Mouse (Mus musculus) stomach, postnatal 0 days (tissue): ENCODE data around the gene Elovl6. TPM values are rescaled to one million over a fixed set of nuclear protein-coding genes. Genes with fewer than 3 reads are reported as not detected.

Experiments used
- ATAC-seq: fragments of 200-750 bp; cut with Nextera tagmentation; 2 replicates; pipeline ENCODE4 v1.8.0; 2017; ENCODE audit not compliant: low FRiP score, low TSS enrichment
- DNase-seq: peaks from one replicate; pipeline ENCODE4 v3.0.0-alpha.2; 2016; ENCODE audit warnings: low spot score
- H3K27ac ChIP-seq: fragments of 300-500 bp; sonication (generic); replicated peaks from 2 replicates; pipeline ENCODE4 v1.5.1; 2014; ENCODE audit warnings: mild to moderate bottlenecking, control low read depth
- H3K27me3 ChIP-seq: fragments of 300-500 bp; sonication (generic); 2 replicates; pipeline ENCODE4 v1.6.1; 2014; ENCODE audit warnings: low read length; ENCODE audit not compliant: control insufficient read depth, insufficient read depth
- H3K36me3 ChIP-seq: fragments of 300-500 bp; sonication (generic); 2 replicates; pipeline ENCODE4 v1.6.1; 2014; ENCODE audit warnings: low read length, mixed read lengths; ENCODE audit not compliant: control insufficient read depth, insufficient read depth
- H3K4me1 ChIP-seq: fragments of 300-500 bp; sonication (generic); replicated peaks from 2 replicates; pipeline ENCODE4 v1.6.1; 2014; ENCODE audit warnings: antibody characterized with exemption; ENCODE audit not compliant: control insufficient read depth, insufficient read depth
- H3K4me2 ChIP-seq: fragments of 300-500 bp; sonication (generic); replicated peaks from 2 replicates; pipeline ENCODE4 v1.6.1; 2014; ENCODE audit warnings: low read depth, mild to moderate bottlenecking, control low read depth, moderate library complexity
- H3K4me3 ChIP-seq: fragments of 300-500 bp; sonication (generic); 2 replicates; pipeline ENCODE4 v1.5.1; 2014; ENCODE audit warnings: low read depth, low read length, control low read depth
- H3K9ac ChIP-seq: fragments of 300-500 bp; sonication (generic); 2 replicates; pipeline ENCODE4 v1.6.1; 2014; ENCODE audit warnings: mild to moderate bottlenecking, low read length, control low read depth, mixed read lengths
- H3K9me3 ChIP-seq: fragments of 300-500 bp; sonication (generic); 2 replicates; pipeline ENCODE4 v1.6.1; 2016; ENCODE audit warnings: low read length; ENCODE audit not compliant: control insufficient read depth
- CTCF ChIP-seq: IDR thresholded peaks from 2 replicates; pipeline ENCODE4 v1.5.1; 2016; ENCODE audit warnings: antibody characterized with exemption, low read depth, mild to moderate bottlenecking, moderate library complexity
- EP300 ChIP-seq: optimal IDR thresholded peaks from 2 replicates; pipeline ENCODE3; 2016; ENCODE audit warnings: antibody characterized with exemption
- WGBS: fragments of 180-500 bp; shearing (Covaris S2); extraction: QIAGEN DNeasy Blood & Tissue Kit; methylation state at CpG from one replicate; pipeline ENCODE4 v1.1.7; 2014; 5-methylcytosine and 5-hydroxymethylcytosine counted together
- polyA plus RNA-seq: library from polyadenylated mRNA; unstranded; fragments of >200 nt; fragmentation: Nextera tagmentation; extraction: Ambion mirVana; gene quantifications from 2 replicates; pipeline ENCODE4 v1.2.1, GENCODE M21; 2015

Elovl6 gene
- polyA plus RNA-seq, 1 experiment from 2014 or later, result 34.2 TPM

GRCm38 (mm10) chr3:129551581-129552290 lies 19.6 kb downstream of the Elovl6 start:
- no peaks in the 10 kb centered on the region for H3K36me3 ChIP-seq
- H3K4me1 ChIP-seq, result peaks cover 3% of the 10 kb centered on the region; the same call in 1 of the 2 replicates
- H3K27me3 ChIP-seq, result no peaks in the 10 kb centered on the region
- ATAC-seq, result no peak
- H3K4me3 ChIP-seq, result no peak overlapping the region
- no peak for DNase-seq
- H3K4me2 ChIP-seq, result no peak overlapping the region
- H3K27ac ChIP-seq, result no peak overlapping the region
- H3K9me3 ChIP-seq, result no peaks in the 10 kb centered on the region
- H3K9ac ChIP-seq, result no peak overlapping the region
- TF ChIP-seq EP300 (no peak), CTCF (no peak)
- 37% methylated on average over 9 of the region's 9 CpGs for WGBS

DNA sequence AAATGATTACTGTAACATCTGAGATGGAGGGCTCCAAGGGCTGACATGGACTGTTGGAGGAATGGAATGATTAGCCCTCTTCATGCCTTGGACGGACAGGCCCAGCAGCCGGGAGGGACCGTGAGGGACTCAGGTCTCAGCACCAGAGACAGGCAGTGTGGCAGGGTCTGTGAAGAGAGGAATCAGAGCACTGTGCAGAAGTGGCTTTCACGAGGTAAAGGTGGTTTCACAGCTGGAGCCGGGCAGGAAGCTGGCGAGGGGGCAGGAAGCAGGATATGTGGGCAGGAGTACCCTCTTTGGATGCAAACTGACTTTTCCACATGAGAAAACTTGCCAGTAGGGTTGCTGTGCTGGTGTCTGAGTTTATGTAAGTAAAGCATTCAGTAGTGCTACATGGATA lies 20.2 kb downstream of the Elovl6 start:
- TF ChIP-seq CTCF (no peak), EP300 (no peak)
- peak overlapping the region; percentile 56; the same call in 1 of the 2 replicates for H3K27ac ChIP-seq
- H3K27me3 ChIP-seq, result no peaks in the 10 kb centered on the region
- no peak overlapping the region for H3K9ac ChIP-seq
- WGBS, result 63% methylated on average over 6 of the region's 6 CpGs
- H3K4me2 ChIP-seq, result no peak overlapping the region
- H3K4me1 ChIP-seq, result peaks cover 3% of the 10 kb centered on the region; the same call in 1 of the 2 replicates
- ATAC-seq (no peak), DNase-seq (no peak)
- no peaks in the 10 kb centered on the region for H3K9me3 ChIP-seq
- no peaks in the 10 kb centered on the region for H3K36me3 ChIP-seq
- H3K4me3 ChIP-seq, result no peak overlapping the region

- Histone ChIP-seq H3K4me3 (no peak overlapping the region), H3K27ac (peak overlapping the region; percentile 35; the same call in 1 of the 2 replicates), H3K4me2 (no peak overlapping the region), H3K9me3 (no peaks in the 10 kb centered on the region), H3K9ac (no peak overlapping the region), H3K27me3 (no peaks in the 10 kb centered on the region), H3K36me3 (no peaks in the 10 kb centered on the region), H3K4me1 (peaks cover 3% of the 10 kb centered on the region; the same call in 1 of the 2 replicates)
- DNase-seq, result no peak
- WGBS, result 70% methylated on average over 9 of the region's 9 CpGs
- ATAC-seq, result no peak
- TF ChIP-seq CTCF (no peak), EP300 (no peak)
Observed at GRCm38 (mm10) chr3:129553173-129553572, 21.0 kb downstream of the Elovl6 start.

DNA sequence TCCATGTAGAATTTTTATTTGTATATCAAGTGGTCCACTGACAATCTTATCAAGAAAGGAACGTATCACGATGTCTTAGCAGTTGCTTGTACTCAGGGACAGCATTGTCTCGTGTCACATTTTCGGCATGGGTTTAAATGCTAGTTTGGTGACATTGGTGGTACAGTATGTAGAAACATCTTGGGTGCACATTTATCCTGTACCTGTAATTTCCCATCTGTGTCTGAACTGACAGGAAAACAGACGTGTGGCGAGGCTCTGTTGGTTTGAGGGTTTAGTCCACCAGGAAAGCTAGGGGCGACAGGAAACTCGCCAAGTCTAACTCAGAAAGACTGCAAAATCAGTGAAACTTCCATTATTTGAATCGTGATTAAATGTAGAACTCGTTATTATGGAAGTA lies 21.5 kb downstream of the Elovl6 start:
- TF ChIP-seq CTCF, result no peak
- Histone ChIP-seq H3K36me3 (no peaks in the 10 kb centered on the region), H3K4me1 (peaks cover 3% of the 10 kb centered on the region; the same call in 1 of the 2 replicates), H3K9ac (no peak overlapping the region), H3K27ac (peak overlapping the region; percentile 76; the same call in 1 of the 2 replicates), H3K4me2 (no peak overlapping the region), H3K27me3 (no peaks in the 10 kb centered on the region), H3K9me3 (no peaks in the 10 kb centered on the region), H3K4me3 (no peak overlapping the region)
- ATAC-seq (no peak), DNase-seq (no peak)
- 84% methylated on average over 10 of the region's 10 CpGs for WGBS

- H3K27ac ChIP-seq, result peak overlapping the region; percentile 76; the same call in 1 of the 2 replicates
- ATAC-seq (peak; percentile 97), DNase-seq (peak; percentile 67)
- H3K36me3 ChIP-seq, result no peaks in the 10 kb centered on the region
- no peak for TF ChIP-seq CTCF
- TF ChIP-seq EP300, result no peak
- peaks cover 3% of the 10 kb centered on the region; the same call in 1 of the 2 replicates for H3K4me1 ChIP-seq
- H3K4me3 ChIP-seq, result no peak overlapping the region
- no peaks in the 10 kb centered on the region for H3K27me3 ChIP-seq
- no peaks in the 10 kb centered on the region for H3K9me3 ChIP-seq
- 57% methylated on average over 4 of the region's 4 CpGs for WGBS
- H3K9ac ChIP-seq, result no peak overlapping the region
- H3K4me2 ChIP-seq, result no peak overlapping the region
Observed at GRCm38 (mm10) chr3:129554436-129554835, 22.3 kb downstream of the Elovl6 start.

DNA sequence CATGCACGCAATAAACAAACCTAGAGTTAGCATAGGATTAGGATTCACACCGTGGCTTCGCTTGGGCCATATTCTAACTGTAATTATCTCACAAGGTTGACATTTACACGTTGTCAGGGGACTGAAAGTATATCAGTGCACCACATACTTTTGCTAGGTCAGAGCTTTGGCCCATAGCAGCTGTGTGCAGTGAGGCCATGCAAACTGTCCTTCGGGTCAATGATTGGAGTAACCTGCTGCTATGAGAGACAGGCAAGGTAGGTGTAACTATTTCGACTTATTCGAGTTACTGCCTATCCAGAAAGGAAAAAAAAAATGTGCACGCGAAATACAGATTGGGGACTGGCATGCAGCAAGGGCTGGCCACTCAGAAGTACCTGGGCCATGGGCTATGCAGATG lies 24.9 kb downstream of the Elovl6 start:
- ATAC-seq (no peak), DNase-seq (no peak)
- Histone ChIP-seq H3K9me3 (no peaks in the 10 kb centered on the region), H3K27ac (peak overlapping the region; percentile 71; the same call in 1 of the 2 replicates), H3K4me2 (no peak overlapping the region), H3K36me3 (no peaks in the 10 kb centered on the region), H3K9ac (no peak overlapping the region), H3K4me1 (peaks cover under 1% of the 10 kb centered on the region; the same call in 1 of the 2 replicates), H3K27me3 (no peaks in the 10 kb centered on the region), H3K4me3 (no peak overlapping the region)
- TF ChIP-seq EP300 (no peak), CTCF (no peak)
- WGBS, result 78% methylated on average over 9 of the region's 9 CpGs
